Mouse (Mus musculus) cerebellum, adult 2 months (tissue): ENCODE results near the gene Rtn4r. TPM values are rescaled to one million over a fixed set of nuclear protein-coding genes. Genes with fewer than 3 reads are reported as not detected.
A peak's percentile ranks its signal among the peaks of the same experiment; 100 is the strongest.

Source experiments
- DNase-seq, 2 experiments: peaks; one replicate each; pipeline ENCODE4 v3.0.0; 2021
- H3K27ac ChIP-seq: fragments of 200-500 bp; 2 replicates; pipeline ENCODE4 v1.5.1; 2012; ENCODE audit warnings: low read length, control low read depth, inconsistent platforms; ENCODE audit not compliant: insufficient read depth
- H3K27me3 ChIP-seq: fragments of 200-500 bp; 2 replicates; pipeline ENCODE4 v1.6.1; 2012; ENCODE audit warnings: inconsistent platforms, mild to moderate bottlenecking, low read length, moderate library complexity; ENCODE audit not compliant: control insufficient read depth, insufficient read depth
- H3K4me1 ChIP-seq: fragments of 200-500 bp; 2 replicates; pipeline ENCODE4 v1.6.1; 2011; ENCODE audit warnings: low read length; ENCODE audit not compliant: control insufficient read depth, insufficient read depth
- H3K4me3 ChIP-seq: fragments of 200-500 bp; replicated peaks from 2 replicates; pipeline ENCODE3; 2011; ENCODE audit warnings: mild to moderate bottlenecking, low read depth, low read length, control low read depth; ENCODE audit not compliant: insufficient read depth
- CTCF ChIP-seq: fragments of 200-500 bp; IDR thresholded peaks from 2 replicates; pipeline ENCODE4 v1.5.1; 2011; ENCODE audit warnings: low read depth, mild to moderate bottlenecking, control low read depth, low read length, moderate library complexity, borderline replicate concordance; ENCODE audit not compliant: insufficient read depth
- POLR2A ChIP-seq: fragments of 200-500 bp; IDR thresholded peaks from 2 replicates; pipeline ENCODE4 v1.6.1; 2011; ENCODE audit warnings: low read length, control low read depth, borderline replicate concordance; ENCODE audit not compliant: insufficient read depth
- WGBS: fragments of 180-500 bp; shearing (Covaris S2); methylation state at CpG from one replicate; pipeline ENCODE4 v1.1.7; 2018; 5-methylcytosine and 5-hydroxymethylcytosine counted together
- polyA plus RNA-seq: library from polyadenylated mRNA; depleted of rRNA; stranded (reverse); fragments of >200 nt; gene quantifications from 2 replicates; pipeline ENCODE4 v1.2.3, GENCODE M21; 2012

Rtn4r gene
- polyA plus RNA-seq, 1 experiment = 82.9 TPM

GRCm38 (mm10) chr16:18127871-18128563 lies 575 bp downstream of the Rtn4r start:
- peak overlapping the region; percentile 90 for H3K4me3 ChIP-seq
- TF ChIP-seq POLR2A (no peak), CTCF (no peak)
- peak overlapping the region; percentile 60 for H3K27ac ChIP-seq
- H3K4me1 ChIP-seq = peaks cover 56% of the 10 kb centered on the region
- H3K27me3 ChIP-seq = no peaks in the 10 kb centered on the region
- WGBS = 2% methylated on average over 52 of the region's 52 CpGs
- peak; percentile 55 to 72 for DNase-seq

GRCm38 (mm10) chr16:18128564-18128935 lies 1.1 kb downstream of the Rtn4r start:
- Histone ChIP-seq H3K27ac (peak overlapping the region; percentile 60), H3K4me1 (peaks cover 56% of the 10 kb centered on the region), H3K4me3 (peak overlapping the region; percentile 90), H3K27me3 (no peaks in the 10 kb centered on the region)
- TF ChIP-seq POLR2A (peak; percentile 35; the same call in 1 of the 2 replicates), CTCF (no peak)
- DNase-seq = peak; percentile 46 to 62
- WGBS = 10% methylated on average over 6 of the region's 6 CpGs

- Histone ChIP-seq H3K27me3 (no peaks in the 10 kb centered on the region), H3K4me3 (peak overlapping the region; percentile 90), H3K4me1 (peaks cover 58% of the 10 kb centered on the region), H3K27ac (peak overlapping the region; percentile 60)
- TF ChIP-seq CTCF (no peak), POLR2A (no peak)
- DNase-seq = peak; percentile 30 to 52
- WGBS = 10% methylated on average over 5 of the region's 5 CpGs
Observed at GRCm38 (mm10) chr16:18129413-18129812, 2.0 kb downstream of the Rtn4r start.

GRCm38 (mm10) chr16:18130288-18130687 lies 2.8 kb downstream of the Rtn4r start:
- 14% methylated on average over 4 of the region's 4 CpGs for WGBS
- Histone ChIP-seq H3K27ac (peak overlapping the region; percentile 19), H3K4me1 (peaks cover 57% of the 10 kb centered on the region), H3K27me3 (no peaks in the 10 kb centered on the region), H3K4me3 (peak overlapping the region; percentile 58)
- peak; percentile 32 to 42 for DNase-seq
- no peak for TF ChIP-seq CTCF
- TF ChIP-seq POLR2A = no peak

- peak; percentile 48 to 65 for DNase-seq
- peaks cover 58% of the 10 kb centered on the region for H3K4me1 ChIP-seq
- peak overlapping the region; percentile 19 for H3K27ac ChIP-seq
- peak overlapping the region; percentile 58 for H3K4me3 ChIP-seq
- no peaks in the 10 kb centered on the region for H3K27me3 ChIP-seq
- TF ChIP-seq CTCF (no peak), POLR2A (no peak)
Observed at GRCm38 (mm10) chr16:18130705-18131104, 3.3 kb downstream of the Rtn4r start.

- peak overlapping the region; percentile 19 for H3K27ac ChIP-seq
- no peak for TF ChIP-seq CTCF
- no peak for TF ChIP-seq POLR2A
- H3K27me3 ChIP-seq = no peaks in the 10 kb centered on the region
- H3K4me1 ChIP-seq = peaks cover 60% of the 10 kb centered on the region
- peak; percentile 47 to 55 for DNase-seq
- 26% methylated on average over 11 of the region's 11 CpGs for WGBS
- peak overlapping the region; percentile 58 for H3K4me3 ChIP-seq
Observed at GRCm38 (mm10) chr16:18131245-18131939, 4.0 kb downstream of the Rtn4r start.

GRCm38 (mm10) chr16:18132026-18132425 lies 4.6 kb downstream of the Rtn4r start:
- Histone ChIP-seq H3K4me3 (no peak overlapping the region), H3K27ac (peak overlapping the region; percentile 53; the same call in 1 of the 2 replicates), H3K4me1 (peaks cover 61% of the 10 kb centered on the region), H3K27me3 (no peaks in the 10 kb centered on the region)
- 25% methylated on average over 1 of the region's 1 CpGs for WGBS
- TF ChIP-seq POLR2A = no peak
- no peak for TF ChIP-seq CTCF
- peak; percentile 30 to 44 for DNase-seq

- Histone ChIP-seq H3K27ac (no peak overlapping the region), H3K4me1 (peaks cover 62% of the 10 kb centered on the region)
Observed at GRCm38 (mm10) chr16:18132575-18132974, 5.1 kb downstream of the Rtn4r start.

More at GRCm38 (mm10) chr16:18132575-18132974, 5.1 kb downstream of the Rtn4r start:
- no peaks in the 10 kb centered on the region for H3K27me3 ChIP-seq
- DNase-seq = no peak
- 62% methylated on average over 3 of the region's 3 CpGs for WGBS
- H3K4me3 ChIP-seq = no peak overlapping the region
- TF ChIP-seq CTCF (no peak), POLR2A (no peak)
